Mouse (Mus musculus) urinary bladder, postnatal 36 days (tissue): ENCODE data around the gene Cwc27.

ENCODE experiments used
- DNase-seq, 2 experiments: peaks; one replicate each; pipeline ENCODE4 v3.0.0; 2022; ENCODE audit warnings: low spot score in 2 of 2, mixed read lengths in 1 of 2

Cwc27 gene

DNA sequence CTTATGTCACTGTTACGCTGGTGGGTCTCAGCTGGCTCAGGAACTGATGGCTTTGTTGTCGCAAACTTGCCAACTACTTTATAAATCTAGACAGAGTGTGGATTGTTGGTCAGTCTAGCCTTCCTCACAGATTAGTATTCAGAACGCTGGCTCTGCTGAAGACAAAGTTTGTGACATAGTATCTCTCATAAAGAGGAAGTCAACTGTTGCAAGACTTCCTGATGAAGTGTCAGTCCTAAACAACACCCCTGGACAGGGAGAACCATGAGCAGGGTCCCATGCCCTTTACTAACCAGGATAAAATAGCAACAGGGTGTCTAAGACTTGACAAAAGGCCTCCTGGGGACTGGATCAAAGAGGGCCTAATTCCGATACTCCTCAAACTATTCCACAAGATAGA, 205.6 kb downstream of the Cwc27 start:
- DNase-seq: no peak

DNA sequence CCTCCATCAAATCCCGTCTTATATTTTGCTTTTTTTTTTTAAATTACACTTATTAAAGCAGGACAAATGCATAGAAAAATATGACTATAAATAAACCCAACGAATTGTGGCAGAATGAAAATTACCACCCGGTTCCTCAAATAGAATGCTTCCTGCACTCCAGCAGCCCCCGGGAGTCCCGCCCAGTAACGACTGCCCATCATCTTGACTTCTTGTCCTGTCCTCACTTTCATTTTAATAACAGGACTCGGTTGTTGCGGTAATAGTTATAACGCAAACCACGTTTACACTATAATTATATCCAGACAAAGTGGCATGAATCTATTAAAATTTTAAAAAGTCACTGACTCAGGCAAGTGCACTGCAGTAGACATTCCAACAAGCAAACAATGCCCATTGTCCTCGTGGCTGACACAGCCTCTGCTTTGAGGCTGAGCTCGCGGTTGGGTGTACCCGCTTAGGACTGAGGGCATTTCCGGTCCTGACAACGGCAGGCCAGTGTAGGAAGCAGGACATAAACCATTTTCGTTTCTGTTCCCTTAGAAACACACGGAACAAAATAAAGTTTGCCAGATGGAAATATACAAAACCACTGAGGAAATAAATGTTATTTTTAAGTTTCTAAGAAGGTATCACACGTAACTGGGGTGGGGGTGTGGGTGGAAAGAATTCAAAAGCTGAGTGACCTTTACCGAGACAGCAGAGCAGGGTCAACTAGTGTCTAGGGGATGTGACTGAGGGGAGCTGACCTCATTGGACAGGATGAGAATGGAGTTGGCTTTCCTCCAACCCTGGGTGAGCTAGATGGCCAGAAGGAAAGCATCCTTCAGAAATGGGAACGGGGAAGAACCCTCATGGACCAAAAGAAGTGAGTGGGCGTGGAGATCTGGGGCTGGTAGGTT, 206.5 kb downstream of the Cwc27 start:
- no peak for DNase-seq

DNA sequence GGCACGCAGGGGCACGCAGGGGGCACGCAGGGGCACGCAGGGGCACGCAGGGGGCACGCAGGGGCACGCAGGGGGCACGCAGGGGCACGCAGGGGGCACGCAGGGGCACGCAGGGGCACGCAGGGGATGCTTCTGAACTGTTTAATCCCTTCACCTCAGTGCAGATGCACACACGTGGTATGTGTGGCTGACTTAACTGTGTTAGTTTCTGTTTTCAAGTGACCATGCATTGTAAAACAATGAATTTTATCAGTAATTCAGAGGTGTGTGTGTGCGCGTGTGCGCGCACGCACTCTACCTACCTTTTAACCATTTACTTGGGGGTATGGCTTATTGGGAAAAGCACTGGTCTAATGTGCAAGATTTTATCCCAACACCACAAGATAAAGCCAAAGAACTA, 208.4 kb downstream of the Cwc27 start:
- DNase-seq: no peak

- no peak for DNase-seq
Observed at GRCm38 (mm10) chr13:104606786-104607580, 210.0 kb downstream of the Cwc27 start.

DNA sequence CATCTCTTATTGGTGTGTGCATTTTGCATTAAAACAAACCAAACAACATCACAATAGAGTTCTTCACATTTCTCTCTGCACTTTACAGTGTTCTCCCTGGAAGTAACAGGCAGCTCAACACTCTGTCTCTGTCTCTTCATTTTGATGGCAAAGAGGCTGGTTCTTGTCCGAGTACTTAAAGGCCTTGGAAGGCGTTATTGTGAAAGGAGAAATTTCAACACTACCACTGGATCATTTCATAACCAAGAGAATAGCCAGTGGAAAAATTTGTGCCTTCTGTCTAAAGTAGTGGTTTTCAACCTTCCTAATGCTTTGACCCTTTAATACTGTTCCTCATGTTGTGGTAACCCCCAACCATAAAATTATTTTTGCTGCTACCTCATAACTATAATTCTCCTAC, 211.8 kb downstream of the Cwc27 start:
- DNase-seq: no peak

- DNase-seq: no peak
Observed at GRCm38 (mm10) chr13:104602197-104602596, 214.7 kb downstream of the Cwc27 start.

DNA sequence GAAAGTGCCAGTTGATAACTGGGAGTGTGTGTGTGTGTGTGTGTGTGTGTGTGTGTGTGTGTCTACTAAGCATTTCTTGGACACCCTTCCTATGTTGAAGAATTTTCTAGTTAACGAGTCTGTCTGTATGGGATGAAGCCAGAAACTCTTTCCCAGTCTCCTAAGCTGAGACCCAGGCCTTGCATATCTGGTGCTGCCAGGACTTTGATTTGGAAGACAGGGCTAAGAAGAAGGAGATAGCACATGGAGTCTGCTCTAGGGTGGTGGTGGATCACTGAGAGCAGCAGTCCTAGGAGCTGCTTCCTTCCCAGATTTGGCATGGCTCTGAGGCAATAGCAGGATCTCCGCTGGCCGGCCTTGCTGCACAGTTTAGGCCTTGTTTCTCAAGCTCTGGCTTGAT, 215.2 kb downstream of the Cwc27 start:
- no peak for DNase-seq

GRCm38 (mm10) chr13:104596199-104596598, 220.7 kb downstream of the Cwc27 start:
- no peak for DNase-seq

DNA sequence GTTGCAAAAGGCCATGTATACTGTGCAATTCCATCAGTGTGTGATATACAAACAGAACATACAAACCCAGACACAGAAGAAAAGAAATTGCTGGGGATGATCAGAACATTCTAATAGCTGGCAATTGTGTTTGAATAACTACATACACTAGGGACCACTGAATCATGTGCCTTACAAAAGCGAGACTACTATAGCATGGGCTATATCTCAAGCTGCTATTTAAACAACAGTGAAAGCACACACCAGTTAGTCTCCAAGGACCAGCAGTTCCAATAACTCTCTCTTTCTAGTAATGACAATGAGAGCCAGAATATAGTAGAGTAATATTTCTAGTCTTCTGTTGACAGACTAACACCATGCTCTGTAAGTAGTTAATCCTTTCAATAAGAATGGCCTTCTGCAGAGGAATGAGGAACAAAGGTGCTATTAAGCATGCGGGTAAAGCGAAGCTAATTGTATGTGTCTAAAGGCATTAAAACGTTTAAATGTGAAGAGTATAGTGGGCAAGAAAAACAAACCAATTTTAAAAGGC, 222.1 kb downstream of the Cwc27 start:
- no peak for DNase-seq

GRCm38 (mm10) chr13:104590931-104591330, 226.0 kb downstream of the Cwc27 start:
- no peak for DNase-seq

GRCm38 (mm10) chr13:104590097-104590607, 226.8 kb downstream of the Cwc27 start:
- no peak for DNase-seq

DNA sequence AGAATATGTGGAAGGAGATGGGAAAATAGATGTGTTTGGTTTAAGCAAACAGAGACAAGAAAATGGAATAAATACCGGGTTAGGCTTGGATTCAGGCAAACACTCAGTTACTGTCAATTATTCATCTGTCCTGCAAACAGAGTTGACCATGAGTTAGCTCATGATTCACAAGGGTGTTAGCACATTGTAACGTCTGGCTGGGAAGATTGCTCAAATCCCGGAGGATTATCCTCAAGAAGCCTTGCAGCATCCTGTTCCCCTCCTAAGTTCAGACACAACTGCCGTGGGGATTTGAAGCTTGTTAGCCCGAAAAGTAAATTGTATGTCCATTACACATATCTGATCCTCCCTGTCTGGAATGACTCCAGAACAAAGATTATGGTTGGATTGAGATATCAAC, 228.6 kb downstream of the Cwc27 start:
- no peak for DNase-seq
